Mouse (Mus musculus) adrenal gland, postnatal 10 days (tissue): ENCODE measurements around the gene Ccdc62. TPM values are rescaled to one million over a fixed set of nuclear protein-coding genes. Genes with fewer than 3 reads are reported as not detected.

Experiments used
- DNase-seq: peaks from one replicate; pipeline ENCODE4 v3.0.0; 2021; ENCODE audit warnings: mixed read lengths
- total RNA-seq, 2 experiments: library from RNA; stranded (reverse); gene quantifications; 2 replicates each; pipeline ENCODE4 v1.2.3; 2021

Gene Ccdc62
- total RNA-seq, 2 experiments from 2014 or later = 3.2 to 7.6 TPM

DNA sequence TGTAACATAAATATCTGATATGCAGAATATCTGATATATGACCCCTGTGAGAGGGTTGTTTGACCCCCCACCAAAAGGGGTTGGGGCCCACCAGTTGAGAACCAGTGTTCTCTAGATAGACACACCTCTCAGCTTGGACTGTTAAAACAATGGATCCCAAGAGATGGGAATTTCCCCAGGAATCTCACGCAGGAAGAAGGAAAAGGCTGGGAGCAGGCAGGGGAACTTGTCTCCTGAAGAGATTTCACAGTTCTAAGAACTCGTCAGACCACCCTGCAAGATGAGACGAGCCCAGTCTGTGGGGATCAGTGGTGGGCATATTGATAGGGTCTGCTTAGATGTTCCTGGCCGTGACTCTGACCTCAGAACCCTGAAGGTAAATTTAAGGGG is 49.5 kb downstream of the Ccdc62 start:
- DNase-seq = no peak

DNA sequence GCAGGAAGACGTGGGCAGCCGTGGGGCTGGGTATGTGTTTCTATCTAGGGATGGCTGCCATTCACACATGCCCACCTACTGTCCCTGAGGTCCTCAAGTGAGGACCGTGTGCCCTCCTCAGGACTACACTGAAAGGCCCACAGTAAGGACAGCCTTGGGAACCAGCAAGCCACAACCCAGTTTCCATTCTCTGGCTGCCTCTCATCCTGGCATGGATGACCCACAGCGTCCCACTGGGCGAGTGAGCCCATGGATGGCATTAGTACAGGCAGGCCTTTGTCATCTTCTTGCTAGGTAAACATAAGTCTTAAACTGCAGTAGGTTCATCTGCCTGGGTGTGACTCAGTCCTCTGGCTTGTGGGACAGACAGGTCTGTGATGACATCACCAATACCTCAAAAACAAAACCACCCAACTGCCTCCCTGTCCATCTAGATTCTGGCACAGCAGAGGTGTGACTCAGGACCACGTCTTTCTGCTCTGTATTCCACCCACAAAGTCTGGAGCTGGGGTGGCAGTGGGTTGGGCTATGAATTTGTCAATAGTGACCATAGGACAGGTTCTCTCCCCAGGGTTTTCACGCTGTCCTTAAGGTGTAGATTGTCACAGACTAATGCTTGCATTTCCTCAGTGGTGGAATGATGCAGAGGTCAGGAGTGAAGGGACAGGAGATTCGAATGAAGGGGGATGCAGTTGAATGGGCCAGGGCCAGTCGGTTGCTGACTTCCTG is 50.2 kb downstream of the Ccdc62 start:
- no peak for DNase-seq

DNA sequence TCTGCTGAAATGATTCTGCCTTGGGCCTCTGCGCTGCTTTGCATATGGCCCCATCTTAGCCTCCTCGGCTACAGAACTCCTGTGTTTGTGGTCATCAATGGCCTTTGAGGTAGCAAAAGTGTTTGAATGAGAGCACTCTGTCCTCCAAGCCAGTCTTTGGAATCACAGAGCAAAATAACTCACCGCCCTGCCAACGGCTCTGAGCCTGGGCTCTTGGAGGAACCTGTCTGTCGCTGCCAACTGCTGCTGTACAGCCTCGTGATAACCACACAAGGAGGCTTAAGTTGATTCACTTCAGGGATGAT is 50.7 kb downstream of the Ccdc62 start:
- DNase-seq = no peak

DNA sequence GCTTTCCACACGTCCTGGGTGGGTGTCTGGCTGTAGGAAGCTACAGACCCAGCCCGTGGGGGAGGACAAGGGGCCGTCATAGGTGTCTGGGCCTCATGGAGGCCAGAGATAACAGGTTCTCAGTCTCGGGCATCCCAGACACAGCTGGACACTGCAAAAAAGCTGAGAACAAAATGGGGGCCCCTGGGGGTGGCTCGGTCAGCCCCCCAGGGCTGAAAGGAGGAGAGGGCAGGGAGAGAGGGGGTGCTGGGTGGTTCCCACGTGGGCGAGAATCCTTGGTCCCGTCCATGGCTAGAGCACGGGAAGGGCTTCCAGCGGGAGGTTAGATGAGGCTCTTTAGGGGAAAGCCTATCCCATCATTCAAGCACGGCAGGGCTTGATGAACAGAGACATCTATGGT is 52.4 kb downstream of the Ccdc62 start:
- DNase-seq = no peak

DNA sequence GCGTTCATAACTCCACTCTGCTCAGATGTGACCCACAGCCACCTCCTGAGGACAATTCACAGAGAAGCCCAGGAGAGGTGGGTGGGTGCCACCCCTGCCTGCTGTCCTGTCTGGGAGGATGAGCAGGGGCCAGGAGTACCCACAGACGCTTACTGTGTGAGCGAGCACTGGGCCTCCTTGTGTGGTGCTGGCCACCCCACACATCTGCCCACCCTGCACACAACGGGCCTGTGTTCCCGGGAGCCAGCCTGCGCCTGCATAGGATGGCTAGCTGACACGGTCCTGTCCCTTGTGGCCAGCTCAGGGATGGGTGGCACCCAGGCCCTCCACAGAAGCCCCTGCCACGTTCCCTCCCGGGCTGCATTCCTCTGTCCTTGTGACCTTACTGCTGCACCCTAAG is 55.0 kb downstream of the Ccdc62 start:
- DNase-seq = no peak

DNA sequence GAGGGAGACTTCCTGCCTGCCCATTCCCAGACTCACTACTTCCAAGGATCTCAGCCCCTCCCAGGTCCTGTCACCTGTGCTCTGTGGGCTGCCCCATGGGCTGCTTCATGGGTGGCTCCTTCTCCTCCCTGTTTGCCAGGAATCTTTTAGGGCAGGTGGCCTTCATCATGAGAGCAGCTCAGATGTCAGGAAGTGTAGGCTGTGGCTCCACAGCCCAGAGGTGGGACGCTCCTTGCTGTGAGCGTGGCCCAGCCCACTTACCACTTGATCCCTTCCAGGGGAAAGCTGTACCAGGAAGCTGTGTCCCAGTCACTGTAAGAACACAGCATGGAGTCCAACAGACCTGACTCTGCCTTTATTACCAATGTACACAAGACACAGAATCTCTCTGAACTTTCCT is 56.4 kb downstream of the Ccdc62 start:
- no peak for DNase-seq

DNA sequence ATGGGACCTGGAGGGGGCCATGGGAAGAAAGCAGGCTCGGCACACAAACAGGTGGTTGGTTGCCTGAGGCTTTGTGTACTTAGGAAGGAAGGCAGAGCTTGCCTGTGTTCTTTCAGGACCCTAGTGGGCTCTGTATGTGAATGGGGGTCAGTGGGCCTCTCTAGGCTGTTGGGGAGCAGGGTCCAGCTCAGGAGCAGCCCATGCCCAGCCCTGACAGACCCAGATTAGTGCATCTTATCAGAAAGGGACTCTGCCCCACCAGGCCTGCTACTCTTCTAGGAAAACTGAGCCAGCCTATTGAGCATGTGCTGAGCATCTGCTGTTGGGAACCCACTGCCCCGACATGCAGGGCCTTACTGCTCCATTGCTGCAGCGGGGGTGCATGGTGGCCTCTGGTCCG is 57.0 kb downstream of the Ccdc62 start:
- DNase-seq = no peak

DNA sequence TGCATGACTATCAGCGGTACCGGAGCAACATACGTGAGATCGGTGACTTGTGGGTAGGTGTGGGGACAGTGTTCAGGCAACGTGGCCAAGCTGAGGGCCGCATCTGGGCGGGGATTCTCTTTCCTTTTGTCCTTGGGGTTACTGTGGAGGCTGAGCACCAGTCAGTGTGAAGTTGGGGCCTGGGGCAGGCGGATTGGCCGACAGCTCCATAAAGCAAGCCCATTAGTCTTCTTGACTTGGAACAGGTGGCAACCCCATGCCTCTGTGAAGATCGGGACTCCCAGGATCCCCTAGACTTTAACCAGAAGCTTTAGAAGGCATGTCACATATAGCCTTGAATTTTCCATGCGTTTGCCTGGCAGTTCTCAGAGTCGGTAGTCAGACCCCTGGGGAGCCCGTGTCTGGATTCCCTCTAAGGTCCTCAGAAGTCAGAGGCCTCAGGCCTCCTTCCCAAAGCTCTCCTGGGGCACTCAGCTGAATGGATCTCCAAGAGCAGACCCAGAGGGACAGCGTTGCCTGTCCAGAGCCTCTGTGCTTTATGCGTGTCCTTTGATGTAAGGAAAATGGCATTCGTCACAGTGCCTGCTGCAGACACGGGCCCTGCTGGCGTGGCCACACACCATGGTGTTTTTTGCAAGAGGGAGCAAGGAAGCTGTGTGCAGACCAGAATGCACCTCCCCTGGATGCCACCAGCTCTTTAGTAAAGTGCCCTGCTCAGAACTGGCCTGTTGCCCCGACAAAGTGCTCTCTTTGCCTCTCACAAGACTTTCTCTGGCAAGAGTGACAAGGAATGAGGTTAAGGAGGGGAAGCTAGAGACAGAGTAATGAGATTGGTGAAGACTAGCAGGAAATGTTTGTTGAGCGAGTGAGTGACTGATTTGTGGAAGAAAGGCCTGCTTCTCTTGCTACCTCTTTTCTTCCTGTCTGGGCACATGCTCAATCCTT is 59.7 kb downstream of the Ccdc62 start:
- no peak for DNase-seq

DNA sequence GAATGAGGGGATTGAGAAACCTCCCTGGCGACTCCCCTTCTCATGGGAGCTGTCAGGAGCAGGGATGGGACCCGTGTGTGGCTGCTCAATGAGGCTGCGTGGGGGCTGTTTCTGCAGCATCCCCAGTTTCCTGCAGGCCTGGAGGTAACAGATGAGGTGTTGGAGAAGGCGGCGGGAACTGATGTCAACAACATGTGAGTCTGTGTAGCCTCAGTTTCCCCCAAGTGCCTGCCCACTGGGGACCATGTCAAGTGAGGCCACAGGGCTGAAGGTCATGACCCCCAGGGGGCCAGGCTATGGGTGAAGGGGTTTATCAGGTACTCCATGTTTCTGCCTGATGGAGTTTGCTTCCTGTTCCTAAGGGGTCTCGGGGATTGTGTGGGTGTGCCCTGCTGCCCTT is 60.8 kb downstream of the Ccdc62 start:
- DNase-seq = no peak

DNA sequence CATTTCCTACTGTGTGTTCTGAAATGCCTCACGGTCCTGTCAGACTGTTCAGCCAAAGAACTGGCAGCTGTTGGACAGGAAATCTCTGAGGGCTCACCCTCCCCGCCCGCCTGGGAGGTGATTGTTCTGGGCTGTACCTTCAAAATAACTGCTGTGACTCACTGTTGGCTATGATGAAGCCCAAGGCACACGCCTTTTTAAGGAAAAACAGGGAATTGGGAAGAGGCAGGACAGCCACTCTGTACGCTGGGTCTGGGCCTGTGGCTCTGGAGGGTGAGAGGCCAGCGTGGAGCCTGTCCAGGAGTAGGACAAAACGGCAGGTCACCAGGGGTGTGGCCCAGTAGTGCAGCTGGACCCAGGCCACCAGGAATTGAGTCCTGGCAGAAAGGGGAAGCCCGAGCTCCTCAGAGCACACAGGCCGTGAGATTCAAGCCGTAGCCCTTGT is 61.7 kb downstream of the Ccdc62 start:
- no peak for DNase-seq

DNA sequence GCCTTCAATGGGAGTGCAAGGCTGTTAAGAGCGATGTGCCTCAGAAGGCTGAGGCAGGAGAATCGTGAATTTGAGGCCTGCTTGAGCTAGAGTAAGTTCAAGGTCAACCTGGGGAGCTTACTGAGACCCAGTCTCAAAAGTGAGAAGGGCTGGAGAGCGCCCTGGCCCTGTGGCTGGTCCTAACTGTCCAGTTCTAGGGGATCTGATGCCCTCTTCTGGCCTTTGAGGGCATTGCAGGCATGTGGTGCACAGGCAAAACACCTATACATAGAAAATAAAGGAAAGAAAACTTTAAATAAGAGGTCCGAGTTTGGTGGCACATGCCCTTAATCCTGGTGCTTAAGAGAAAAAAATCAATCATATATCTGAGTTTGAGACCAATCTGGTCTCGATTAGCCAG is 62.3 kb downstream of the Ccdc62 start:
- DNase-seq = peak; percentile 93

DNA sequence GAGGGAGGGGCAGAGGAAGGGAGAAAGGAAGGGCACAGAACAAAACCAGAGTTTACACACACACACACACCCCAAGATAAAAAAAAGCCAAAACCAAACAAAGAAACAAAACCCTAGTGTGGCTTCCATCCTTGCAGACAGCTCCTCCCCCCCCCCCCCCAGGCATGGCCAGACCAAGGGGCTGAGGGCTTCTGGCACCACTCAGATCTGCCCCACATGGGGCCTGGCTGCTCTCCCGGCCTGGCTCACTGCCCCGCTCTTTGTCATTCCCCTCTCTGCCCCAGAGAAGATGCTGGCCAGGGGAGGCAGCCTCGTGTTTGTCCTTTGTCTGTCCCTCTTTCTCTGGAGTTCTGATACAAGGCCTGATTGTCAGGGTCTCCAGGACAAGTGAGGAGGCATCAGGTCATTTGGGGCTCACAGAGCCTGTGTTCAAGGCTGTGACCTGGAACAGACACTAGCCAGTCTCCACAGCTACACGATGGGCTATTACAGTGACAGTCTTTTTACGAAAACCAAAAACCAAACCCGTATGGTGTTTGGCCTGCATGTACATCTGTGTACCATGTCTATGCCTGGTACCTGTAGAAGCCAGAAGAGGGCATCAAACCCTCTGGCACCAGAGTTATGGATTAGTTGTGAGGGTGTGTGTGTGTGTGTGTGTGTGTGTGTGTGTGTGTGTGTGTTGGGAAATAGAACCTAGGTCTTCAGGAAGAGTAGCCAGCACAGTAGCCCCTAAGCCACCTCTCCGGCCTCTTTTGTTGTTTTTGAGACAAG is 63.0 kb downstream of the Ccdc62 start:
- peak; percentile 56 for DNase-seq

DNA sequence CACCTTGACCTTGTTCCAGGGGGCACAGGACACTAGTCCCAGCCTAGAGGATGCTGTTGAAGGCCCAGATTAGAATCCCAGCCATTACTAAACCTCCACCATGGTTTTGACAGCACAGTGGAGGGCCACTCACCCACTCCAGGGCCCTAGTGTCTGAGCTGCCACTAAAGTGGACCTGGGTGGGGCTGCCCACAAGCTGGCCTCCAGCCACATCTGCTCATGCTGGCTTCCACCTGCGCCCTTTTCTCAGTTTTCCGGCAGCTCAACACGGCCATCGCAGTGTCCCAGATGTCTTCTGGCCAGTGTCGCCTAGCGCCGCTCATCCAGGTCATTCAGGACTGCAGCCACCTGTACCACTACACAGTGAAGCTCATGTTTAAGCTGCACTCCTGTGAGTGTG is 64.0 kb downstream of the Ccdc62 start:
- DNase-seq = no peak

DNA sequence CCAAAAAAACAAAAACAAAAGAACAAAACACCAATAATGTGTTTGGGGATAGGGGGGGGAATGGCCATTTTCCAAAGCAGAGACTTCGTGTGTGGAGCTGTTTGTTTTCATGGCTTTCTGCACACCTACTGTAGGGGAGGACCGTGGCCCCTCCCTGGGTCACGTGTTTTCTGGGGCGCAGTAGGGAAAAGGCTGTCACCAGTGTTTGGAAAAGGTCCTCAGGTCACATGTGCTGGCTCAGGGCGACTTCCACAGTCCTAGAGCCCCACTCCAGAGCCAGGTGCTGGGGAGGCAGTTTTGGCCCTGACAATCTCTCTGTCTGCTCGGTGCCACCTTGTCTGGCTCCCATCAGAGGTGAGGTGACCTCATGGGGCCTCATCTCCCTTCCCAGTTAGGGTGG is 64.9 kb downstream of the Ccdc62 start:
- no peak for DNase-seq

DNA sequence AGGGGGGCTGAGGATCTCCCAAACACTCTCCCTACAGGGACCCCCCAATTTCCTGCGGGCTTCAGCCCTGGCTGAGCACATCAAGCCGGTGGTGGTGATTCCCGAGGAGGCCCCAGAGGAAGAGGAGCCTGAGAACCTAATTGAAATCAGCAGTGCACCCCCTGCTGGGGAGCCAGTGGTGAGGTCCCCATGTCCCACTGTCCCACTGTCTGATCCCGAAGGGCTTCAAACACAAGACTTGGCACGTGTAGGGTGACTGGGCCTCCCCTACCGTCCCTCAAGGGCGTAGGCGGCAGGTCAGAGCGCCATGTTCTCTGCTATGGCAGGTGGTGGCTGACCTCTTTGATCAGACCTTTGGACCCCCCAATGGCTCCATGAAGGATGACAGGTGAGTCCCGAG is 65.7 kb downstream of the Ccdc62 start:
- no peak for DNase-seq

DNA sequence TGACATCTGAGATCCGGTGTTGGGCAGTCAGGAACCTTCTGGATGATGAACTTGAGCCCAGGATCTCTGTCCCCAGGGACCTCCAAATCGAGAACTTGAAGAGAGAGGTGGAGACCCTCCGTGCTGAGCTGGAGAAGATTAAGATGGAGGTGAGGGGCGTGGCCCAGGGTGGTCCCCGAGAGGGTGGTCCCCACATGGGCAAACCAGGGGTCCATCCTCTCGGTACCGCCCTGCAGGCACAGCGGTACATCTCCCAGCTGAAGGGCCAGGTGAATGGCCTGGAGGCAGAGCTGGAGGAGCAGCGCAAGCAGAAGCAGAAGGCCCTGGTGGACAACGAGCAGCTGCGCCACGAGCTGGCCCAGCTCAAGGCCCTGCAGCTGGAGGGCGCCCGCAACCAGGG is 66.2 kb downstream of the Ccdc62 start:
- DNase-seq = no peak

DNA sequence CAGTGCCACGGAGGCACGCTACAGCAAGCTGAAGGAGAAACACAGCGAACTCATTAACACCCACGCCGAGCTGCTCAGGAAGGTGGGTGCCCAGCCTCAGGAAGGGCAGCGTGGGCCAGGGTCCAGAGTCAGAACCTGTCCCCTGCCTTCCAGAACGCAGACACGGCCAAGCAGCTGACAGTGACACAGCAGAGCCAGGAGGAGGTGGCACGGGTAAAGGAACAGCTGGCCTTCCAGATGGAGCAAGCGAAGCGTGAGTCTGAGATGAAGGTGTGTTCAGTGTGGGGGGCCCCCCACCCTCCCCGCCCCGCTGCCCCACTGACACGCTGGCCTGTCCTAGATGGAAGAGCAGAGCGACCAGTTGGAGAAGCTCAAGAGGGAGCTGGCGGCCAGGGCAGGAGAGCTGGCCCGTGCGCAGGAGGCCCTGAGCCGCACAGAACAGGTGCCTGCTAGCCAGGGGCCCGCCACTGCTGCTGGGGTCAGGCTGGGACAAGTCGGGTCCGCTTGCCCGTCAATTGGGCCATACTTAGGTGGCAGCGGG is 66.8 kb downstream of the Ccdc62 start:
- DNase-seq = no peak

DNA sequence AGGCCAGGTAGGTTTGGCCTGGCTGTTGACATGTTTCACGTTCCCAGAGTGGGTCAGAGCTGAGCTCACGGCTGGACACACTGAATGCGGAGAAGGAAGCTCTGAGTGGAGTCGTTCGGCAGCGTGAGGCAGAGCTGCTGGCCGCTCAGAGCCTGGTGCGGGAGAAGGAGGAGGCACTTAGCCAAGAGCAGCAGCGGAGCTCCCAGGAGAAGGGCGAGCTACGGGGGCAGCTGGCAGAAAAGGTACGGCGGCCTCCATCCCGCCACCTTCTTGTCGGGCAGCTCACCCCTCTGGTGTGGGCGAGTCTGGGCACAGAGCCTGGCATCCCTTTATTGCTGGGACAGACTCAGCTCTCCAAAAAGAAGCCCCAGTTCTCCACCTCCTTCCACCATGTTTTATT is 67.3 kb downstream of the Ccdc62 start:
- DNase-seq = no peak

DNA sequence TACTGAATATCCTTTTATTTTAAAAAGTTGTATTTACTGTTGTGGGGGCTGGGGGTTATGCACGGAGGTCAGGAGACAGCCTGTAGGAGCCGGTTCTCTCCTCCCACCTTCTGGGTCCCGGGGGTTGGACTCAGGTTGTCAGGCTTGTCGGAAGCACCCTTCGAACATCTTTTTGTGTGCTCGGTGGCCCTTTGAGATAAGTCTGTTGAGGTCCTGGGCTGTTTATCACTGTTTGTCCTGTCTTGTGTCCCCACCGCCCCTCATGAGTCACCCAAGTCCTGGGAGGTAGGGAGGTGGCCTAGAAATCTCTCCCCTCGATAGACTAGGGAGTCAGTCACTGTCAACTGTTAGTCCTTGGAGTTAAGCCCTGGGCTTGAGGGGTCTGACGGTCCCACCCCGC is 67.9 kb downstream of the Ccdc62 start:
- DNase-seq = no peak

DNA sequence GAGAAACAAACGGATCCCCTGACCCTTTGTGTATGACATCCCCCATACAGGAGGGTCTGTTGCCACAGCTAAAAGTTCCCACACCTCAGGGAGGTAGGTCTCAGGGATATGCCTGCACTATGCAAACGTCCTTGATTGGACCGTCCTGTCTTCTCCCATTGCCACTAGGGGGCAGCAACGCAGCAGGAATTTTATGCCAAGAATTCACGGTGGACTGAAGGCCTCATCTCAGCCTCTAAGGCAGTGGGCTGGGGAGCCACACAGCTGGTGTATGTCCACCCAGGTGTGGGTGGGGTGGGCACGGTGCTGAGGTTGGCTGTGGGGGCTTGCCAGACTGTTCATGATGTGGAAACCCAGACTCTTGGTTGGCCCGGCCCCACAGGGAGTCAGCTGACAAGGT is 70.3 kb downstream of the Ccdc62 start:
- DNase-seq = peak; percentile 94

DNA sequence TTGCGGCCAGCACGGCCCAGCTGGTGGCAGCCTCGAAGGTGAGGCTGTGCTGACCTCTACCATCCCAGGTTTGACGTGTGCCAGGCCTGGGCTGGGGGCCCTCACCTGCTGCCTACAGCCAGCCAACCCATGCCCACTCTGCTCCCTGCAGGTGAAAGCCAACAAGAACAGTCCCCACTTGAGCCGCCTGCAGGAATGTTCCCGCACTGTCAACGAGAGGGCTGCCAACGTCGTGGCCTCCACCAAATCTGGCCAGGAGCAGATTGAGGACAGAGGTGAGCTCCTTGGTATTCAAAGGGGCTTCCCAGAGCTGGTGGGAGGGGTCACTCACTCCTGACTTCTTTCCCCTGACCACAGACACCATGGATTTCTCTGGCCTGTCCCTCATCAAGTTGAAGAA is 70.8 kb downstream of the Ccdc62 start:
- DNase-seq = no peak

DNA sequence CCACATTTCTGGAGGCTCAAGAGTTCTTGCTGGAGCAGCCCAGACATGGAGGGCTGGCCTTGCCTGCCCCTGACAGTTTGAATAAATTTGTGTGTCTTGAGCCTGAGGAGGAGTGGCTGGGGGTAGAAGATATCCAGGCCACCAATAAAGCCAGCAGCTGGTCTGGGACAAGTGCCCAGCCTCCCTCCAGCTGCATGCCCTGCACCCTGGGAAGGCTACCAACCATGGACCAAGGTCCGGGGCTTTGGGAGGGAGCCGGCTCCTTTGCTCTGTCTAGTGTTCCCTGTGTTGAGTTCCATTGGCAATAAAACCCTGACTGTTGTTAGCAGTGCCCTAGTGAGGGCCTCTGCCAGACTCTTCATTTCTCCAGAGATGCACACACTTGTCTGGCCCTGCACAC is 72.4 kb downstream of the Ccdc62 start:
- DNase-seq = peak; percentile 74

DNA sequence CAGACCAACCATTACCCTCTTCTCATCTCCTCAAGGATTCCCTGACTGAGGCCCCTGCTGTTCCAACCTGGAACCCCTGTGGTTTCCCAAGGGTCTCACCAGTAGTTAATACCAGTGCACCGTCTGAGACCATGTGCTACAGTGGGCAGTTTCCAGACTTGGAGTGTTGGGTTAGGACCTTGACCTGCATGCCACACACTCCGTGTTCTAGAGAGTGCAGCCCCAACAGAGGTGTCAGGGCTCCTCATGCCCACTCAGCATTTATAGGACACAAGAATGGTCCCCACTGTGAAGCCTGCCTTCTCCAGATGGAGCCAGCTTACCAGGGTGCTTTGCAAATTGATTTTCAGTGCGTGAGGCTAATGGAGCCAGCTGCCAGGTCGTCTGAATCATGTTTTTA is 72.9 kb downstream of the Ccdc62 start:
- DNase-seq = no peak
